Mouse (Mus musculus) spleen, adult 2 months (tissue): ENCODE measurements at regions not wholly inside any gene's neighbourhood (a gene's known extent, or its start where the extent isn't known, plus 50 kb on each side); places are given as distances from the start of the nearest gene placed in this dataset.

Experiments used
- DNase-seq, 2 experiments: peaks; one replicate each; pipeline versions ENCODE4 v3.0.0 to v3.0.0-alpha.2; 2012 to 2021; ENCODE audit warnings: low spot score in 2 of 2, low read depth in 1 of 2
- H3K27ac ChIP-seq: fragments of 200-500 bp; 2 replicates; pipeline ENCODE4 v1.5.1; 2012; ENCODE audit warnings: low read length, inconsistent platforms; ENCODE audit not compliant: insufficient read depth
- H3K27me3 ChIP-seq: fragments of 200-500 bp; 2 replicates; pipeline ENCODE4 v1.6.1; 2012; ENCODE audit warnings: mild to moderate bottlenecking, moderate library complexity, low read length, inconsistent platforms; ENCODE audit not compliant: control insufficient read depth, insufficient read depth
- H3K36me3 ChIP-seq: fragments of 200-500 bp; 2 replicates; pipeline ENCODE4 v1.6.1; 2012; ENCODE audit warnings: mild to moderate bottlenecking, low read length, inconsistent platforms; ENCODE audit not compliant: control insufficient read depth, insufficient read depth
- H3K4me1 ChIP-seq: fragments of 200-500 bp; 2 replicates; pipeline ENCODE4 v1.6.1; 2011; ENCODE audit warnings: inconsistent platforms; ENCODE audit not compliant: control insufficient read depth, insufficient read depth, insufficient read length
- H3K4me3 ChIP-seq: fragments of 200-500 bp; 2 replicates; pipeline ENCODE4 v1.5.1; 2011; ENCODE audit warnings: mild to moderate bottlenecking, inconsistent platforms; ENCODE audit not compliant: insufficient read depth, insufficient read length; ENCODE audit errors: extremely low read depth
- CTCF ChIP-seq: fragments of 200-500 bp; IDR thresholded peaks from 2 replicates; pipeline ENCODE4 v1.5.1; 2011; ENCODE audit warnings: mild to moderate bottlenecking, inconsistent platforms; ENCODE audit not compliant: insufficient read depth, insufficient read length, insufficient replicate concordance; ENCODE audit errors: extremely low read depth
- POLR2A ChIP-seq: fragments of 200-500 bp; IDR thresholded peaks from 2 replicates; pipeline ENCODE4 v1.6.1; 2011; ENCODE audit warnings: low read depth, low read length, inconsistent platforms
- WGBS: fragments of 180-500 bp; shearing (Covaris S2); methylation state at CpG from one replicate; pipeline ENCODE4 v1.1.7; 2018; 5-methylcytosine and 5-hydroxymethylcytosine counted together

- no peak for TF ChIP-seq CTCF
- no peak for TF ChIP-seq POLR2A
- no peaks in the 10 kb centered on the region for H3K36me3 ChIP-seq
- H3K27me3 ChIP-seq = no peaks in the 10 kb centered on the region
- no peak overlapping the region for H3K4me3 ChIP-seq
- no peak overlapping the region for H3K27ac ChIP-seq
- WGBS = 97% methylated on average over 5 of the region's 5 CpGs
- no peaks in the 10 kb centered on the region for H3K4me1 ChIP-seq
- DNase-seq = no peak
Observed at GRCm38 (mm10) chrX:99243251-99243650, 107.3 kb downstream of the Efnb1 start.

- H3K4me1 ChIP-seq = no peaks in the 10 kb centered on the region
- no peak overlapping the region for H3K4me3 ChIP-seq
- WGBS = 42% methylated on average over 5 of the region's 5 CpGs
- no peak for DNase-seq
- H3K36me3 ChIP-seq = no peaks in the 10 kb centered on the region
- TF ChIP-seq POLR2A (no peak), CTCF (no peak)
- no peaks in the 10 kb centered on the region for H3K27me3 ChIP-seq
- no peak overlapping the region for H3K27ac ChIP-seq
Observed at GRCm38 (mm10) chrX:99241684-99242118, 105.8 kb downstream of the Efnb1 start.

- Histone ChIP-seq H3K4me3 (no peak overlapping the region), H3K27me3 (no peaks in the 10 kb centered on the region), H3K36me3 (no peaks in the 10 kb centered on the region), H3K27ac (no peak overlapping the region), H3K4me1 (no peaks in the 10 kb centered on the region)
- no peak for DNase-seq
- 61% methylated on average over 3 of the region's 3 CpGs for WGBS
- TF ChIP-seq POLR2A (no peak), CTCF (no peak)
Observed at GRCm38 (mm10) chrX:99233035-99233434, 97.1 kb downstream of the Efnb1 start.

GRCm38 (mm10) chrX:99232331-99232730, 96.4 kb downstream of the Efnb1 start:
- H3K27ac ChIP-seq = no peak overlapping the region
- DNase-seq = no peak
- TF ChIP-seq POLR2A (no peak), CTCF (no peak)
- H3K4me1 ChIP-seq = no peaks in the 10 kb centered on the region
- WGBS = 78% methylated on average over 7 of the region's 7 CpGs
- H3K36me3 ChIP-seq = no peaks in the 10 kb centered on the region
- no peaks in the 10 kb centered on the region for H3K27me3 ChIP-seq
- H3K4me3 ChIP-seq = no peak overlapping the region

GRCm38 (mm10) chrX:99225111-99225752, 89.3 kb downstream of the Efnb1 start:
- Histone ChIP-seq H3K27ac (no peak overlapping the region), H3K36me3 (no peaks in the 10 kb centered on the region), H3K4me3 (no peak overlapping the region), H3K4me1 (no peaks in the 10 kb centered on the region), H3K27me3 (no peaks in the 10 kb centered on the region)
- TF ChIP-seq CTCF = no peak
- TF ChIP-seq POLR2A = no peak
- WGBS = 81% methylated on average over 7 of the region's 7 CpGs
- DNase-seq = no peak

GRCm38 (mm10) chrX:99222017-99222416, 86.1 kb downstream of the Efnb1 start:
- Histone ChIP-seq H3K4me3 (no peak overlapping the region), H3K27me3 (no peaks in the 10 kb centered on the region; the same call in 1 of the 2 replicates), H3K4me1 (no peaks in the 10 kb centered on the region), H3K27ac (no peak overlapping the region), H3K36me3 (no peaks in the 10 kb centered on the region)
- TF ChIP-seq CTCF (no peak), POLR2A (no peak)
- 57% methylated on average over 5 of the region's 5 CpGs for WGBS
- no peak for DNase-seq

GRCm38 (mm10) chrX:99220674-99221455, 84.9 kb downstream of the Efnb1 start:
- no peak for TF ChIP-seq CTCF
- TF ChIP-seq POLR2A = no peak
- Histone ChIP-seq H3K27ac (no peak overlapping the region), H3K4me1 (no peaks in the 10 kb centered on the region), H3K4me3 (no peak overlapping the region), H3K36me3 (no peaks in the 10 kb centered on the region), H3K27me3 (no peaks in the 10 kb centered on the region; the same call in 1 of the 2 replicates)
- WGBS = 82% methylated on average over 8 of the region's 8 CpGs
- DNase-seq = no peak
